Mouse (Mus musculus): ENCODE data around the gene Cyp2c66.
"Not testable (repeated sequence)": the region's sequence is repeated elsewhere in the genome, so short reads cannot be mapped to it uniquely, and the experiment has no call there.

The Cyp2c66 gene

GRCm38 (mm10) chr19:39113644-39114043, at the start of gene Cyp2c66:
TSS of gene Cyp2c66 (plus strand) at chr19:39113898.
- no peak for DNase-seq (ENCODE audit: low read depth)

GRCm38 (mm10) chr19:39098779-39099178, 14.9 kb upstream of the Cyp2c66 start:
- DNase-seq (ENCODE audit: low read depth): peak; percentile 43

- DNase-seq (ENCODE audit: low read depth): not testable (repeated sequence)
Measured at GRCm38 (mm10) chr19:39156836-39157235, 43.1 kb downstream of the Cyp2c66 start.

Data from 416B (cell line).